Mouse (Mus musculus) MEL (cell line): Measurements from ENCODE around the gene Susd3. TPM values are rescaled to one million over a fixed set of nuclear protein-coding genes. Genes with fewer than 3 reads are reported as not detected.
A peak's percentile ranks its signal among the peaks of the same experiment; 100 is the strongest.

Source experiments
- DNase-seq: peaks from one replicate; pipeline ENCODE4 v3.0.0; 2011; ENCODE audit warnings: low read depth, low spot score
- H3K27ac ChIP-seq: 2 replicates; pipeline ENCODE4 v1.5.1; 2012; ENCODE audit warnings: low read depth, mild to moderate bottlenecking, control low read depth, low read length, moderate library complexity; ENCODE audit not compliant: control insufficient read depth
- H3K27me3 ChIP-seq, 2 experiments: fragments of 150-350 bp in 1 of 2; sonication (generic) in 1 of 2; 2 replicates each; pipeline ENCODE4 v1.6.1; 2012; ENCODE audit warnings: low read length in 2 of 2, mild to moderate bottlenecking in 2 of 2, improper control_type of control experiment in 1 of 2, moderate library complexity in 1 of 2; ENCODE audit not compliant: insufficient read depth in 2 of 2, control insufficient read depth in 1 of 2
- H3K36me3 ChIP-seq, 2 experiments: 2 replicates each; pipeline ENCODE4 v1.6.1; 2012 to 2014; ENCODE audit warnings: low read length in 2 of 2, improper control_type of control experiment in 1 of 2, inconsistent platforms in 1 of 2, mild to moderate bottlenecking in 1 of 2; ENCODE audit not compliant: insufficient read depth in 2 of 2, control insufficient read depth in 1 of 2
- H3K4me1 ChIP-seq, 2 experiments: fragments of 150-350 bp in 1 of 2; sonication (generic) in 1 of 2; 2 replicates each; pipeline ENCODE4 v1.6.1; 2012; ENCODE audit warnings: low read length in 2 of 2, improper control_type of control experiment in 1 of 2, mild to moderate bottlenecking in 1 of 2; ENCODE audit not compliant: insufficient read depth in 2 of 2, control insufficient read depth in 1 of 2
- H3K4me3 ChIP-seq, 2 experiments: fragments of 150-350 bp in 1 of 2; sonication (generic) in 1 of 2; 2 replicates each; pipeline ENCODE4 v1.5.1; 2012; ENCODE audit warnings: low read depth in 2 of 2, low read length in 2 of 2, mild to moderate bottlenecking in 2 of 2, moderate library complexity in 2 of 2, control low read depth in 1 of 2, improper control_type of control experiment in 1 of 2; ENCODE audit not compliant: control insufficient read depth in 1 of 2, insufficient read depth in 1 of 2
- H3K79me2 ChIP-seq: 2 replicates; pipeline ENCODE4 v1.6.1; 2012; ENCODE audit warnings: mild to moderate bottlenecking, low read length, moderate library complexity; ENCODE audit not compliant: control insufficient read depth, poor library complexity, insufficient read depth
- H3K9ac ChIP-seq: 2 replicates; pipeline ENCODE4 v1.6.1; 2012; ENCODE audit warnings: low read depth, mild to moderate bottlenecking, control low read depth, low read length, moderate library complexity; ENCODE audit not compliant: control insufficient read depth, poor library complexity, severe bottlenecking
- H3K9me3 ChIP-seq: fragments of 150-350 bp; sonication (generic); replicated peaks from 2 replicates; pipeline ENCODE4 v1.6.1; 2012; ENCODE audit warnings: mild to moderate bottlenecking, low read length, improper control_type of control experiment, moderate library complexity; ENCODE audit not compliant: insufficient read depth
- BHLHE40 ChIP-seq: IDR thresholded peaks from 2 replicates; pipeline ENCODE4 v1.6.1; 2012; ENCODE audit warnings: low read depth, mild to moderate bottlenecking, inconsistent platforms, low read length, improper control_type of control experiment, borderline replicate concordance
- CHD1 ChIP-seq: IDR thresholded peaks from 2 replicates; pipeline ENCODE4 v1.6.1; 2012; ENCODE audit warnings: low read depth, mild to moderate bottlenecking, inconsistent platforms, low read length, improper control_type of control experiment
- CHD2 ChIP-seq: IDR thresholded peaks from 2 replicates; pipeline ENCODE4 v1.6.1; 2011; ENCODE audit warnings: low read length, improper control_type of control experiment
- CTCF ChIP-seq, 3 experiments: IDR thresholded peaks in 2 of 3; conservative IDR thresholded peaks in 1 of 3; 2 replicates each; pipeline ENCODE4 v1.5.1; 2011 to 2012; ENCODE audit warnings: low read length in 3 of 3, low read depth in 2 of 3, mild to moderate bottlenecking in 2 of 3, improper control_type of control experiment in 1 of 3, inconsistent platforms in 1 of 3, mixed read lengths in 1 of 3, moderate library complexity in 1 of 3; ENCODE audit not compliant: control insufficient read depth in 1 of 3, insufficient read depth in 1 of 3, poor library complexity in 1 of 3, severe bottlenecking in 1 of 3
- ELF1 ChIP-seq: IDR thresholded peaks from 2 replicates; pipeline ENCODE4 v1.6.1; 2014; ENCODE audit warnings: low read depth, mild to moderate bottlenecking, inconsistent platforms, low read length, improper control_type of control experiment, moderate library complexity
- EP300 ChIP-seq, 2 experiments: IDR thresholded peaks; 2 replicates each; pipeline ENCODE4 v1.6.1; 2011; ENCODE audit warnings: improper control_type of control experiment in 2 of 2, low read length in 2 of 2, low read depth in 1 of 2, mild to moderate bottlenecking in 1 of 2
- HCFC1 ChIP-seq: IDR thresholded peaks from 2 replicates; pipeline ENCODE4 v1.6.1; 2012; ENCODE audit warnings: low read depth, mild to moderate bottlenecking, inconsistent platforms, low read length, improper control_type of control experiment, moderate library complexity
- MAX ChIP-seq: IDR thresholded peaks from 2 replicates; pipeline ENCODE4 v1.6.1; 2011; ENCODE audit warnings: low read length, improper control_type of control experiment
- MAZ ChIP-seq: IDR thresholded peaks from 2 replicates; pipeline ENCODE4 v1.6.1; 2012; ENCODE audit warnings: low read depth, mild to moderate bottlenecking, inconsistent platforms, low read length, improper control_type of control experiment
- MXI1 ChIP-seq: IDR thresholded peaks from 2 replicates; pipeline ENCODE4 v1.6.1; 2011; ENCODE audit warnings: mild to moderate bottlenecking, low read depth, low read length, improper control_type of control experiment
- MYB ChIP-seq: IDR thresholded peaks from 2 replicates; pipeline ENCODE4 v1.6.1; 2011; ENCODE audit warnings: mild to moderate bottlenecking, low read depth, low read length, improper control_type of control experiment
- POLR2AphosphoS2 ChIP-seq: IDR thresholded peaks from 2 replicates; pipeline ENCODE4 v1.6.1; 2011; ENCODE audit warnings: low read length, improper control_type of control experiment
- RAD21 ChIP-seq: IDR thresholded peaks from 2 replicates; pipeline ENCODE4 v1.6.1; 2011; ENCODE audit warnings: mild to moderate bottlenecking, low read depth, low read length, improper control_type of control experiment
- SMC3 ChIP-seq: IDR thresholded peaks from 2 replicates; pipeline ENCODE4 v1.6.1; 2011; ENCODE audit warnings: low read depth, low read length, improper control_type of control experiment
- TCF12 ChIP-seq: IDR thresholded peaks from 2 replicates; pipeline ENCODE4 v1.6.1; 2014; ENCODE audit warnings: low read depth, mild to moderate bottlenecking, inconsistent platforms, low read length, improper control_type of control experiment, moderate library complexity
- USF2 ChIP-seq, 2 experiments: IDR thresholded peaks; 2 replicates each; pipeline ENCODE4 v1.6.1; 2011 to 2012; ENCODE audit warnings: improper control_type of control experiment in 2 of 2, low read length in 2 of 2, borderline replicate concordance in 1 of 2, inconsistent platforms in 1 of 2, low read depth in 1 of 2, mild to moderate bottlenecking in 1 of 2; ENCODE audit not compliant: insufficient read depth in 1 of 2
- polyA plus RNA-seq, 2 experiments: library from polyadenylated mRNA; stranded (reverse) in 1 of 2; unstranded in 1 of 2; fragments of >175 nt in 1 of 2; fragments of >200 nt in 1 of 2; gene quantifications; 2 replicates each; pipeline versions ENCODE4 v1.2.1 to v1.2.4; 2012; ENCODE audit warnings: low replicate concordance in 2 of 2, low read depth in 1 of 2; ENCODE audit not compliant: insufficient read length in 2 of 2, insufficient read depth in 1 of 2, missing spikeins in 1 of 2
- total RNA-seq: library from RNA; depleted of rRNA; stranded (reverse); fragments of 300-350 nt; gene quantifications from 2 replicates; pipeline ENCODE4 v1.2.3, GENCODE M21; 2012

Susd3 gene
- total and polyA plus RNA-seq, 3 experiments: 10.8 to 16.2 TPM; not detected in 1

DNA sequence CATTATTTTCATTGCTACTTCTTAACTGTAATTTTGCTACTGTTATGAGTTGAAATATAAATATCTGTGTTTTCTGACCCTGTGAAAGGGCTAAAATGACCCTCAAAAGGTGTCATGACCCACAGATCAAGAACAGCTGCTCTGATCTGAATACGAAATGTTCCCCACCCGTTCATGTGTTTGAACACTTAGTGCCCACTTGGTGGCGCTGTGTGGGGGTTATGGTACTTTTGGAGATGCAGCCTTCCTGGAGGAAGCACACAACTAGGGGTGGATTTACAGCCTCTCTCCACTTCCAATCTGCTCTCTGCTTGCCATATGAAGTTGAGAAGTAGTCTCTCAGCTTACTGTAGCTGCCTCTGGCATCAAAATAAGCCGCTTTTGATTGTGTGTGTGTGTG lies 13.8 kb downstream of the Susd3 start:
- Histone ChIP-seq H3K36me3 (no peaks in the 10 kb centered on the region), H3K27me3 (no peaks in the 10 kb centered on the region), H3K4me1 (no peaks in the 10 kb centered on the region), H3K9ac (no peak overlapping the region), H3K27ac (no peak overlapping the region), H3K4me3 (no peak overlapping the region), H3K79me2 (no peaks in the 10 kb centered on the region), H3K9me3 (no peaks in the 10 kb centered on the region)
- peak; percentile 30 for DNase-seq
- TF ChIP-seq EP300 (IDR thresholded peaks at IDR 0.05; ENCODE audit: low read depth in 1 of 2, low read length in 2 of 2) (no peak), CTCF (IDR thresholded peaks at IDR 0.05 in 2 of 3, conservative IDR thresholded peaks at IDR 0.05 in 1 of 3; ENCODE audit: control insufficient read depth in 1 of 3, insufficient read depth in 1 of 3, low read depth in 2 of 3, low read length in 3 of 3, poor library complexity in 1 of 3, severe bottlenecking in 1 of 3) (peak; percentile 25 to 54 (median 47); a peak in 5 of 6 replicates), USF2 (IDR thresholded peaks at IDR 0.05; ENCODE audit: borderline replicate concordance in 1 of 2, insufficient read depth in 1 of 2, low read depth in 1 of 2, low read length in 2 of 2) (no peak), MAX (no peak), MAZ (no peak), RAD21 (peak; percentile 14), SMC3 (peak; percentile 41), MXI1 (no peak), POLR2AphosphoS2 (no peak), TCF12 (no peak)

- Histone ChIP-seq H3K27me3 (no peaks in the 10 kb centered on the region), H3K36me3 (no peaks in the 10 kb centered on the region), H3K27ac (no peak overlapping the region), H3K4me1 (no peaks in the 10 kb centered on the region), H3K4me3 (no peak overlapping the region), H3K9ac (no peak overlapping the region), H3K9me3 (no peaks in the 10 kb centered on the region), H3K79me2 (no peaks in the 10 kb centered on the region)
- DNase-seq: no peak
- no peak for TF ChIP-seq HCFC1
Observed at GRCm38 (mm10) chr13:49233792-49234572, 14.5 kb downstream of the Susd3 start.

GRCm38 (mm10) chr13:49225633-49226032 lies 22.9 kb downstream of the Susd3 start:
- Histone ChIP-seq H3K79me2 (no peaks in the 10 kb centered on the region), H3K9ac (no peak overlapping the region), H3K9me3 (no peaks in the 10 kb centered on the region), H3K36me3 (no peaks in the 10 kb centered on the region), H3K27me3 (0 out of 4 replicates have a peak, but pooled peaks cover 0 to 2% of the 10 kb centered on the region in 2 experiments), H3K4me1 (no peaks in the 10 kb centered on the region), H3K27ac (no peak overlapping the region), H3K4me3 (no peak overlapping the region)
- DNase-seq: no peak
- TF ChIP-seq MYB (no peak), CHD1 (no peak), ELF1 (no peak), BHLHE40 (no peak), EP300 (IDR thresholded peaks at IDR 0.05; ENCODE audit: low read depth in 1 of 2, low read length in 2 of 2) (no peak), CHD2 (no peak)
